Mouse (Mus musculus) spleen, adult 12 weeks (tissue): Measurements from ENCODE around the gene Ppp1r14a.

Experiments used
- DNase-seq: peaks from one replicate; pipeline ENCODE4 v3.0.0; 2022; ENCODE audit warnings: low spot score

Ppp1r14a gene

GRCm38 (mm10) chr7:29279924-29280323 is 9.2 kb upstream of the Ppp1r14a start:
- no peak for DNase-seq

DNA sequence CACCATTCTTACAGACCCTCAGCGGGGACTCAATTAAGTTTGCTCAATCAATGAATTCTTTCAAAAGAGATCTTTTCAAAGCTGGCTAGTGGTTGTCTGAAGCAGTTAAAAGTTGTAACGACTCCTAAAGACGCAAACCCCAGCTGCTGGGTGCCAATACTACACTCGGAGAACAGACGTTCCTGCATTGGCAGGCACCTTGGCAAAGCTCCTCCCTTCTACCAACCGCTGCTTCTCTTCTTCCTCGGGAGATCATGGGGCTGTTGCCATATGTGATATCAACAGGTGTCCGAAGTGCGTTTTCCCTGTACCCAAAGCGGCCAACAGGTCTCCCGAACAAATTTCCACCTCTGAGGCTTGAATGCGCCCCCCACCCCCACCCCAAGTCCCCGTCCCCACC is 8.3 kb upstream of the Ppp1r14a start:
- DNase-seq, result no peak

GRCm38 (mm10) chr7:29281201-29282073 is 7.7 kb upstream of the Ppp1r14a start, which contains the start of gene Spint2:
Gene Spint2 (minus strand): TSS chr7:29281912.
- DNase-seq, result peak; percentile 19

DNA sequence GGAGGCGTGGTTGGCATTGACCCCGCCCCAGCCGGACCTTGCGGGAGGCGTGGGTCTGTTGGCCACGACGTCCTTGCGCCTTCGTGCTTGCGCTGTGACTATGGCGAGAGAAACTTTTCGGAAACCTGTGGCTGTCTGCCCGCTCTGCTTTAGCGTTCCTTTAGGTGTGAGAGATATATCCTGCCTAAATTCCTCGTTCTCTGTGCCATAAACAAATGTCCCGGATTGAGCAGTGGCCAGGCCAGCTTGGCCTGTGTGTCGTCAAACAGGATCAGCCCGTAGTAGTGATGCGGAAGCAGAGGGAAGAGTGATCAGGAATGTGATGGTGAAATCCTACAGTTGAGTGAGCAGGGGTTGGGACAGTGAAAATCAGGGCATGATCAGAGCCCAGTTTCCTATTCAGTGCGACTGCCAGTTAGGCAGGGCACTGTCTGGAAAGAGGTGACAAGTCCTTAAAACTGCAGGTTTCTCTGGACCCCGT is 7.0 kb upstream of the Ppp1r14a start:
- no peak for DNase-seq

- DNase-seq, result no peak
These were observed 5.2 kb upstream of the Ppp1r14a start for GRCm38 (mm10) chr7:29283876-29284275.

- DNase-seq, result no peak
These were observed 4.6 kb upstream of the Ppp1r14a start for GRCm38 (mm10) chr7:29284523-29284922.

- no peak for DNase-seq
These were observed 1.6 kb upstream of the Ppp1r14a start for GRCm38 (mm10) chr7:29287481-29287880.

- no peak for DNase-seq
These were observed 1.0 kb upstream of the Ppp1r14a start for GRCm38 (mm10) chr7:29288079-29288478.

- no peak for DNase-seq
These were observed 748 bp downstream of the Ppp1r14a start for GRCm38 (mm10) chr7:29289856-29290255.

DNA sequence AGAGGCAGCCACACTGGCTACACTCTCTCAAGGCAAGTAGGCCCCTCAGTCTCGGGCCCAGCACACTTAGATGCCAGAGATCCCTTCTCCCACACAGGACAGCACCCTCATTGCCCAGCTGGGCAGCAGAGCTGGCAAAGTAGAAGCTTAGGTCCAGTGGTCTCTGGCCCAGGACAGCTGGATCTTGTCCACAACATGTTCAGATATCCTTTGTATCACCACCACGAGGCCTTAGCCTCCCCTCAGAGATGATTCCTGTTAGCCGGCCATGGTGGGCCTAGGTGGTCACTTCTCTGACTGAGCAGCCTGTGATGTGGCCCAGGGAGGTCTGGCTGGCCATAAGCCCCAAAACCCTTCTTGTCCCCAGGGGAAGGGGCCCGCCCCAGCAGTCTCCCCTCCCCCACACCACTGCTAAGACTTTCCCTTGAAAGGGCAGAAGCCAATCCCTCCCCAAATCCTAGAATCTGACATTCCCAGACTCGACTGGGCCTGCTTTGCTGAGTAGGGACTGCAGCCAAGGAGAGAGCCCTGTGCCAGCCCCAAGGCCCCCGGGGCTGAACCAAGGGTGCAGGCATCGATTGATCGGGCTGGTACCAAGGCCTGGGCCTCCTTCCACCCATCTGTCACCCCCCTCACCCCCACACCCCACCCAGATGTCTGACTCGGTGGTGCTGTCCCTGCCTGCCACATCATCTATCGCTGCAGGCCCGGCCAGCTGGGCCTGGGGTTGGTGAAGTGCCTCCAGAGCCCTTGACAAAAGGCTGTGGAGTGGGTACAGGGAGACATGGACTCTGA is 1.8 kb downstream of the Ppp1r14a start:
- no peak for DNase-seq

DNA sequence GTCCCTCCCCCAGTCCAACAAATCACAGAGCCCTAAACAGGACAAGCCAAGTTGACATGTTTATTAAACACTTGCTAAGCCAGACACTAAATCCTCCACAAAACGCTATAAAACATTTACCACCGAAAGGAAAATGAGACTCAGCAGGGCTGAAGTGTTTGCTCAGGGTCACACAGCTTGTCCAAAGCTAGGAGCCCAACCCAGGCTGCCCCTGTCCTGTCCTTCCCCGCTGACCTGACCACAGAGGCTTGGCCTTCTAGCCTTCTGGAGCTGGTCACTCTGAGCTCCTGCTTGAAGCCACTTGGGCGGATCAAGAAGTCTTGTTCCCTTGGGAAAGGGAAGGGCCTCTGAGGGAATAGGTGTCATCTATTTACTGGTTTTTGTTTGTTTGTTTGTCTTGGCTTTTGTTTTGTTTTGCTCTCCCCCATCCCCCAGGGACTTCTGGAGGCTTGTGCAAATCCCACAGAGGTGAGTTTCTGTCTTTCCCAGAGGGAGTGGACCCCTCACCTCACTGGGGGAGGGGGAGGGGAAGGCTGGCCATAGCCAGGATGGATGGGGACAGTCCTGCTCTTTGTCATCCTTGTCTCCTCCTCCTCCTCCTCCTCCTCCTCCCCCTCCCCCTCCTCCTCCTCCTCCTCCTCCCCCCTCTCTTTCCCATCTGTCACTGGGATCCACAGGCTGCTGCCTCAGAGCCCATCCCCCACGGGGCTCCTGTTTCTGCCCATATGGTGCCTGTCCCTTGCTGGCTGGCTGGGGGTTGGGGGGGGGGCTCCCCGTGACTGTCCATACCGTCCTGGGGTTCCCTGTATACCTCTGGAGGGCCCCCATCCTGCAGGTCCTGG is 2.7 kb downstream of the Ppp1r14a start:
- no peak for DNase-seq

DNA sequence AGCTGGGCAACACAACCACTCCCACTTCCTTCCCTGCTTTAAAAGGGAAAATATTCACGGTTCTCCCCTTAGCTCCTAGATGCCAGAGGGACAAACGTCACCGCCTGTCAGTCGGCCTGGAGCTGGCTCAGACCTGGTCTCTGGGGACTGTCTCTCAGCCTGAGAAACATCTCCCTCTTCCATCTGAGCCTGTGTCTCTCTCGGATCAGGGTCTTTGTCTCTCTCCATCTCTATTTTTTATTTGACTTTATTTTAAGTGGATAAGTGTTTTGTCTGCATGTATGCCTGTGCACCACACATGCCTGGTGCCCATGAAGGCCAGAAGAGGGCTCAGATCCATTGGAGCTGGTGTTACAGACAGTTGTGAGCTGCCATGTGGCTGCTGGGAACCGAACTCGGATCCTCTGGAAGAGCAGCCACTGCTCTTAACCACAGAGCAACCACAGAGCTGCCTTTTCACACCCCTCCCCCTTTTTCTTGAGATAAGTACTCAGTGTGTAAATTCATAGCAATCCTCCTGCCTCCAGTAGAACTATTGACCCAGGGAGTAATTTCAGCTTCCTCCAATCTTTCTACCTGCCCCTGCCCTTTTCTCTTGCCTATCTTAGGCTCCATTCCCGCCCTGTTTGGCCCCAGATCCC is 3.5 kb downstream of the Ppp1r14a start:
- no peak for DNase-seq

DNA sequence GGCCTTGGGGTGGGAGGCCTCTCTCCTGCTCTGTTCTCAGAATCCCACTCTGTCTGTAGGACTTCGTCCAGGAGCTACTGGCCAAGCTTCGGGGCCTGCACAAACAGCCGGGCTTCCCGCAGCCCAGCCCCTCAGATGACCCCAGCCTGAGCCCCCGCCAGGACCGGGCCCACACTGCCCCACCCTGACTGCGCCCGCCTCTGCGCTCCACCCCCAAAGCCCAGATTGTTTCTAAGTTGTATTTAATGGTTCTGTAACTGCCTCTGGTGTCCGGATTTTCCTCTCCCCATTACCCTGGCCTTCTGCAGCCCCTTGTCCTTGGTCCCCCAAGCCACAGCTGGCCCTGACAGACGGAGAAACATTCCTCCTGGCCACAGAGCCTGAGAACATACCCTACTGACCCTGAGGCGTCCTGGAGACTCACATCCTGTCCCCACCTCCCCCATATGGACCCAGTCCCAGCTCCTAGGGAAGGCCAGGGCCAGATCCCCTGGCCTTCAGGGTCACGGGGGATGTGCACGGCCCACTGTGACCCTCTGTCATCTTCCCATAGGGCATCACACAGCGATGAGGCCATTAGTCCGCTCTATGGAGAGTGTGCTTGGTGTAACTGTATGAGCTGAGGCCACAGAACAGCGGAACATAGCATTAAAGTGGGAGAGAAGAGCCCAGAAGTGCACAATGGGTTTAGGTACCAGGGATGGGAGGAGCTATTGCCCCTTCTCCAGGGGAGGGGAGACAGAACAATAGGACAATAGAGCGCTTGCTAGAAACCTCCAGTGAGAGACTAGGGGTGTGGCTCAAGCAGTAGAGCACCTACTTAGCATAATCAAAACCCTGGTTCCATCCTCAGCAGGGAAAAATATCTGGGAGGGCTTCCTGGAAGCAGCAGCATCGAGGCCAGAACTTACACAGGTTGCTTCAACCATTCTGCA is 4.3 kb downstream of the Ppp1r14a start:
- no peak for DNase-seq

GRCm38 (mm10) chr7:29294111-29294761 is 5.1 kb downstream of the Ppp1r14a start:
- DNase-seq, result no peak

DNA sequence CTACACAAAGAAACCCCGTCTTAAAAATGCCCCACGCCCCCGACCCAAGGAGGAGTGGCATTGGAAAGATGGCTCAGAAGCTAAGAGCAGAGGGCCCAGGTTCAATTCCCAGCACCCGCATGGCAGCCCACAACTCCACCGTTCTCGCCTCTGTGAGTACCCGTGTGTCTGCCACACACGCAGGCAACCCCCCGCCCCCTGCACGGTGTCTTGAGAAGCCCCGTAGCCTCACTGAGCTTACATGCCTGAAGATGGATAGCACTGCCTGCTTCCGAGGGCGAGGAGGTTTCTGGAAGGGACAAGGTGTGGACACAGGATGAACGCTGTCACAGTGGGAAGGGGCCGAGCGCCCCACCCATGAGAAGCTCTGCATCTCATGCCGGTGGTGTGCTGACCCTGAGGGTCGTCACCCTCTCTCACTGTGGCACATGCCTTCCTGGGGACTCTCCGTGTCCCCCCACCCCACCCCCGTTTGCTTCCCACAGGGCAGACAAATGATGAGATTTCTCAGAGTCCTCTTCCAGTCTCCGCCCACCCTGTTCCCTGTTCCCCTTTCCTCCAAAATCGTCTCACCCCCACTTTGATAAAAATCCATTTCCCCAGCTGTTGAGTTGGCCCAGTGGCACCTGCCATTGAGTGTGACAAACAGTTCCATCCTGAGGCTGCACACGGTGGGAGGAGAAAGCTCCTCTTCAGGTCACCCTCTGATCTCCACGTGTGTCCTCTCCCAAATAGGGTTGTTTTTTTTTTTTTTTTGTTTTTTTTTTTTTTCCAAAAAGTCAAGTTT is 6.9 kb downstream of the Ppp1r14a start:
- DNase-seq, result no peak

DNA sequence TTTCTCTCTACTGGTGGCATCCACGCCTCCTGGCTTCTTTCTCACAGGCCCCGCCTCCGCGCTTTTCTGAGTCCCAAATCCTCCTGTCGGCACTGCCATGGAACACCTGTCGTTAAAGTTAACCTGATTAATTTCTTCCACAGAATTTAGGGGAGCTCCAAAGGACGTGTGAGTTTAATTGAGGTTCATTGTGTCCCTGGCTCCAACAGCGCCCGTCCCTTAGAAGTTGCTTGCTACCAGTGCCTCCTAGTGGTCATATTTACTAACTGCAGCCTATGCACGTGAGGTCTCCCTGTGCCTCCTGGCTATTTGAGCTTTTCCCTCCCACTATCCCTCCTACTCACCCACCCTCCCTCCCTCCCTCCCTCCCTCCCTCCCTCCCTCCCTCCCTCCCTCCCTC is 7.9 kb downstream of the Ppp1r14a start:
- DNase-seq, result peak; percentile 15

GRCm38 (mm10) chr7:29301127-29301566 is 12.0 kb downstream of the Ppp1r14a start:
- DNase-seq, result peak; percentile 17

- no peak for DNase-seq
These were observed 13.5 kb downstream of the Ppp1r14a start for GRCm38 (mm10) chr7:29302641-29303040.
